Mouse (Mus musculus) C2C12 (cell line): Measurements from ENCODE around the gene Galt. TPM values are rescaled to one million over a fixed set of nuclear protein-coding genes. Genes with fewer than 3 reads are reported as not detected.
"Not testable (repeated sequence)": the region's sequence is repeated elsewhere in the genome, so short reads cannot be mapped to it uniquely, and the experiment has no call there.

Experiments
- H3K27me3 ChIP-seq: one replicate; pipeline ENCODE4 v1.6.1; 2011; ENCODE audit not compliant: control insufficient read depth, insufficient read depth, insufficient read length
- H3K36me3 ChIP-seq: one replicate; pipeline ENCODE4 v1.6.1; 2011; ENCODE audit not compliant: control insufficient read depth, insufficient read depth
- H3K4me3 ChIP-seq: one replicate; pipeline ENCODE4 v1.5.1; 2011; ENCODE audit warnings: mild to moderate bottlenecking, control low read depth; ENCODE audit not compliant: poor library complexity, insufficient read depth, severe bottlenecking
- H3K79me2 ChIP-seq: one replicate; pipeline ENCODE4 v1.6.1; 2011; ENCODE audit not compliant: control insufficient read depth, insufficient read depth
- H3K79me3 ChIP-seq: one replicate; pipeline ENCODE4 v1.6.1; 2011; ENCODE audit warnings: low read depth, control low read depth
- H3ac ChIP-seq: one replicate; pipeline ENCODE3; 2011; ENCODE audit warnings: low read depth; ENCODE audit not compliant: control insufficient read depth, insufficient read length
- polyA plus RNA-seq: library from polyadenylated mRNA; unstranded; fragments of >200 nt; fragmentation: generic; extraction: Trizol; gene quantifications from one replicate; pipeline ENCODE4 v1.2.1, GENCODE M21; 2012; ENCODE audit warnings: missing spikeins

Galt gene
- polyA plus RNA-seq, 1 experiment, result 3.1 TPM

DNA sequence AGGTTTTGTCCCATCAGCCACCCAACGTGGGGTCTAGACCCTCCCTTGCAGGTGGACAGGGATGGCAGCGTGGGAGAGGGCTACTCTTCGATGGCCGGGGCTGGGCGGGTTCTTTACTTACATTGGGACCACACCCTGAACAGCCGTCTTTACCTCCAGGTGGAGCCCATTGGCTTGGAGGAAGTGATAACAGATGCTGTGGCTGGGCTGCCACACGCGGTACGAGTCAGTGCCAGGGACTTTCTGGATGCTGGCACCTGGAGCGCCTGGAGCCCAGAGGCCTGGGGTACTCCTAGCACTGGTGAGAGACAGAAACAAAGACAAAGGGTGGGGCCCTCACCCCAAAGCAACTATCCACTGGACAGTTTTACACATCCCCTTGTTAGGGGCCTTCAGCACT lies 12.3 kb downstream of the Galt start:
- H3K79me3 ChIP-seq, H3K4me3 ChIP-seq, H3K79me2 ChIP-seq, H3ac ChIP-seq, H3K36me3 ChIP-seq: not testable (repeated sequence)
- H3K27me3 ChIP-seq, result peaks cover 12% of the 10 kb centered on the region

DNA sequence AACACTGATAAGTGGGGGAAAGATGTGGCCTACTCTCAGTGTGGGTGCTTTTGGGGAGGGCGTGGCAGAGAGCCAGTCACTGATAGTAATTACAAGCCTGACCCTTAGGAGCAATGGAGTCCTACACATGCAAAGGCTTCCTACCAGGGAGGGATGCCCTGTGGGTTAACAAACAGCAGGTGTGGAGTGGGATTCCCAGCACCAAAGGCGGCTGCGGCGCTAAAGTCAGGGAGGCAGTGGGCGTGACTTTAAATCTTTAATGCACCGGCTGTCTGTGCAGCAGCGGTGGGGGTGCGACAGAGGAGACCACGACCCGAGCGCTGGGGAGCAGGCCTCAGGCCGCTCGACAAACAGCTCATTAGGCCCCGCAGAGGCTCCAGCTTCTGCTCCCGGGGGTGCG lies 17.9 kb downstream of the Galt start:
- not testable (repeated sequence) for H3K4me3 ChIP-seq, H3K27me3 ChIP-seq, H3ac ChIP-seq, H3K79me2 ChIP-seq, H3K36me3 ChIP-seq, H3K79me3 ChIP-seq

DNA sequence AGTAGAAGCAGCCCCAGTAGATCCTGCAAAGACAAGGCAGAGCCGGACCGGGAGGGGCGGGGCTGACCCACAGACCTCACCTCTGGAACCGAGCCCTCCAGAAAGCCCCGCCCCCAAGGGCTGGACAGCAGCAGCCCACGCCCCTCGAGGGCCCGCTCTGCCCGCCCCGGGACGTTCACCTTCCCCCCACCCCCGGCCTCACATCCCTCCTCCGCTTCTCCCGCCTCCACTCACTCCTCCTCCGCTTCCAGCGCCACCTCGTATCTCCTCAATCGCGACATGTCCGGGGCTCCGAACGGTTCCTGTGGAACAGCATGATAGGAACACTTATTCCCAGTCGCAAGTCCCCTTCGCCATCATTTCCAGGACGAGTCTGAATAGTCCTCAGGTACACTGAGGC lies 18.5 kb downstream of the Galt start:
- not testable (repeated sequence) for H3ac ChIP-seq, H3K36me3 ChIP-seq, H3K27me3 ChIP-seq, H3K79me2 ChIP-seq, H3K4me3 ChIP-seq, H3K79me3 ChIP-seq

DNA sequence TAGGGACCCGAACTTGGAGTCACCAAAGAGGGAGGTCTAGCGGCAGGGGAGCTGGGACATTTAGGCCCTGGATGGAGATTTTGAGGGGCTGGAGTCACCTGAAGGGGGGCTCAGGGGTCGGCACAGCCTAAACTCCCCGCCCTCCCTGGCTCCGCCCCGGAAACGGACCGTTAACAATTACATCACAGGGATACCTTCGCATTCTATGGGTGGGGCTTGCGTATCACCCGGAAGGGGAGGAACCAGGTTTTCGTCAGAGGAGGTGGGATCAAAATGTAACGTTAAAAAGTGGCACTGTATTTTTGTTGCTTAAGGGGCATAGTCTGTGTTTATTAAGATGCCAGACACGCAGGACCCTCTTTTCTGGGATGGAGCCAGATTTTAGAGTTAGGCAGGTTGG lies 19.0 kb downstream of the Galt start, which contains the start of gene Ccl27a:
Ccl27a (minus strand) TSS at position 246 of the 400 bp plus-strand sequence.
- not testable (repeated sequence) for H3K36me3 ChIP-seq, H3K4me3 ChIP-seq, H3K79me2 ChIP-seq, H3K79me3 ChIP-seq, H3ac ChIP-seq, H3K27me3 ChIP-seq

DNA sequence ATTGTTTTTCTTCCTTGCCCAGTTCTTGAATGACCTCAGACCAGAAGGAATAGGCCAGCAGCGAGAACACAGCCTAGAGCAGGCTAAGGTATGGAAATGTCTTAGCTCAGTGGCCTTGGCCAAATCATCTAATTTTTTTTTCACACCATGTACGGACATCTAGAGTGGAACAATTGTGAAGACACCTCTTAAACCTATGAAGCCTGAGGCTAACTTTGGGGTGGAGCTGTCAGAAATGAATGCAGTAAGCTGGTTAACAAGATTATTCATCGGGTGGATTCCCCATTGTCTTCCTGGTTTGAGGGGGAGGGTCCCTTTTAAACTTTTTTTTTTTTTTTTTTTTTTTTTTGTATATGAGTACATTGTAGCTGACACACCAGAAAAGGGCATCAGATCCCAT lies 19.5 kb downstream of the Galt start:
- not testable (repeated sequence) for H3K4me3 ChIP-seq, H3K36me3 ChIP-seq, H3K79me2 ChIP-seq, H3K79me3 ChIP-seq, H3K27me3 ChIP-seq, H3ac ChIP-seq

- not testable (repeated sequence) for H3K36me3 ChIP-seq, H3ac ChIP-seq, H3K79me2 ChIP-seq, H3K4me3 ChIP-seq, H3K27me3 ChIP-seq, H3K79me3 ChIP-seq
Measured at GRCm38 (mm10) chr4:41775840-41776239, 20.8 kb downstream of the Galt start.

DNA sequence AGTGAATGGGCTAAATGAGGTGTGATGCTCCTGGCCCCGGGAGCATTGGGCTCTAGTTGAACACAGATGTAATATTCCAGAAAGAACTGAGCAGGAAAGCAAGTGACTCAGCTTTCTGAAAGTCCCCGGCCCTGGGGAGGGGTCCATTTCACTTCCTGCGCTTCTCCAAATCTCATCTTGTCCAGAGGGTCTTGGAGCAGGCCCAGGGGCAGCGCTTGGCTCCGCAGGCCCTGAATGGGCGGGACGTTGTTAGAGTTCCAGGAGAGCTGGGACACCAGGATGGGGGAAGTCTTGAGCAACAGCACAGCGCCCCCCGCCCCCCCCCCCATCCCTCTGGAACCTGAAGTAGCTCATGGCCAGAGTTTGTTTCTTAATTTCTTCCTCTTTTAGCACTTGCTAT lies 26.2 kb downstream of the Galt start:
- not testable (repeated sequence) for H3K79me3 ChIP-seq, H3K4me3 ChIP-seq, H3K79me2 ChIP-seq

DNA sequence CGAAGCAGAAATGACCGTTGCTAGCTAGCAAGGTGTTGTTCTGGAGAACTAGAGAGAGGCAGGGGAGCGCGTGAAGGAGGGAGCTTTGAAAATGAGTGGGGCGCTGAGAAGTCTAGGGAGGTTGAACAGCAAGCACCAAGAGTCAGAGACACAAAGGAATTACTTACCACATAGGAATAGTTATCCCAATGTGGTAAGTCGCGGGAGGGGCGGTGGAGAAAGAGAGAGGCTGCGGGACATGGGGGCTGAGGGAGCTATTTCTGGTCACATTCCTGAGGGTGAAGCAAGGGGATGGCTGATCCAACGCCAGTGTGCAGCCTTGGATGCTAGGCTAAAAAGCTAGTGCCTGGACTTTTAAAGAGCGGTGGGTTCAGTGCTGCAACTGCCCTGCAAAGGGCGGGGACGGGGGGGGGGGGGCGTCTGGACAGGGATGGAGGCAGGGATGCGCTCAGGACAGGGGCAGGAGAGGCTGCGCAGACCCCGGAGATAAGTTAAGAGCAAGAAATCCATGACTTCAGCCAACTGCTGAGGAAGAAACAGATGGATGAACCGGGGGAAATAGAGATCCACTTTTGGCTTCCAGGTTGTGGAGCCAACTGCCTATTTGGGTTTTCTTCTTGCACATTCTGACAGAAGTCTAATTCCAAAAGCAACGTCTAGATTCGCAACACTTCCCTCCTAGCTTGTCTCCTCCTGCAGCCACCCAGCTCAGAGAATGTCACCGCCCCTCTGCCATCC lies 26.9 kb downstream of the Galt start:
- not testable (repeated sequence) for H3K4me3 ChIP-seq, H3K36me3 ChIP-seq, H3K27me3 ChIP-seq, H3K79me3 ChIP-seq, H3ac ChIP-seq, H3K79me2 ChIP-seq

More for the DNA sequence above, 26.2 kb downstream of the Galt start:
- not testable (repeated sequence) for H3K27me3 ChIP-seq, H3K36me3 ChIP-seq, H3ac ChIP-seq

- not testable (repeated sequence) for H3K79me2 ChIP-seq, H3K79me3 ChIP-seq, H3K4me3 ChIP-seq, H3K36me3 ChIP-seq, H3K27me3 ChIP-seq, H3ac ChIP-seq
Measured at GRCm38 (mm10) chr4:41782711-41783110, 27.7 kb downstream of the Galt start.

GRCm38 (mm10) chr4:41783197-41783596 lies 28.2 kb downstream of the Galt start:
- H3ac ChIP-seq, H3K36me3 ChIP-seq, H3K27me3 ChIP-seq, H3K79me2 ChIP-seq, H3K4me3 ChIP-seq, H3K79me3 ChIP-seq: not testable (repeated sequence)
